Mouse (Mus musculus) hindbrain, postnatal 0 days (tissue): ENCODE measurements at regions not wholly inside any gene's neighbourhood (a gene's known extent, or its start where the extent isn't known, plus 50 kb on each side); places are given as distances from the start of the nearest gene placed in this dataset.

Source experiments
- ATAC-seq: fragments of 200-750 bp; cut with Nextera tagmentation; 2 replicates; pipeline ENCODE4 v1.8.0; 2017; ENCODE audit warnings: mild to moderate bottlenecking, moderate TSS enrichment, moderate library complexity
- DNase-seq: peaks from one replicate; pipeline ENCODE4 v3.0.0-alpha.2; 2015; ENCODE audit warnings: low spot score
- H3K27ac ChIP-seq: fragments of 300-500 bp; sonication (generic); 2 replicates; pipeline ENCODE4 v1.5.1; 2014; ENCODE audit warnings: mild to moderate bottlenecking
- H3K27me3 ChIP-seq: fragments of 300-500 bp; sonication (generic); 2 replicates; pipeline ENCODE4 v1.6.1; 2014; ENCODE audit warnings: low read length, mixed read lengths; ENCODE audit not compliant: insufficient read depth
- H3K36me3 ChIP-seq: fragments of 300-500 bp; sonication (generic); 2 replicates; pipeline ENCODE4 v1.6.1; 2014; ENCODE audit warnings: low read length, mixed read lengths; ENCODE audit not compliant: insufficient read depth
- H3K4me1 ChIP-seq: fragments of 300-500 bp; sonication (generic); 2 replicates; pipeline ENCODE4 v1.6.1; 2014; ENCODE audit warnings: antibody characterized with exemption, low read length, mixed read lengths; ENCODE audit not compliant: insufficient read depth
- H3K4me2 ChIP-seq: fragments of 300-500 bp; sonication (generic); 2 replicates; pipeline ENCODE4 v1.6.1; 2014; ENCODE audit warnings: low read depth, mild to moderate bottlenecking, low read length, moderate library complexity, mixed read lengths
- H3K4me3 ChIP-seq: fragments of 300-500 bp; sonication (generic); 2 replicates; pipeline ENCODE4 v1.5.1; 2014; ENCODE audit warnings: low read length
- H3K9ac ChIP-seq: fragments of 300-500 bp; sonication (generic); replicated peaks from 2 replicates; pipeline ENCODE4 v1.6.1; 2014; ENCODE audit warnings: mild to moderate bottlenecking, low read length, moderate library complexity, mixed read lengths
- H3K9me3 ChIP-seq: fragments of 300-500 bp; sonication (generic); 2 replicates; pipeline ENCODE4 v1.6.1; 2016; ENCODE audit warnings: low read length, mixed read lengths
- CTCF ChIP-seq: IDR thresholded peaks from 2 replicates; pipeline ENCODE4 v1.5.1; 2016; ENCODE audit warnings: antibody characterized with exemption, control low read depth, low read depth
- WGBS: fragments of 180-500 bp; shearing (Covaris S2); extraction: QIAGEN DNeasy Blood & Tissue Kit; methylation state at CpG from one replicate; pipeline ENCODE4 v1.1.7; 2014; 5-methylcytosine and 5-hydroxymethylcytosine counted together

DNA sequence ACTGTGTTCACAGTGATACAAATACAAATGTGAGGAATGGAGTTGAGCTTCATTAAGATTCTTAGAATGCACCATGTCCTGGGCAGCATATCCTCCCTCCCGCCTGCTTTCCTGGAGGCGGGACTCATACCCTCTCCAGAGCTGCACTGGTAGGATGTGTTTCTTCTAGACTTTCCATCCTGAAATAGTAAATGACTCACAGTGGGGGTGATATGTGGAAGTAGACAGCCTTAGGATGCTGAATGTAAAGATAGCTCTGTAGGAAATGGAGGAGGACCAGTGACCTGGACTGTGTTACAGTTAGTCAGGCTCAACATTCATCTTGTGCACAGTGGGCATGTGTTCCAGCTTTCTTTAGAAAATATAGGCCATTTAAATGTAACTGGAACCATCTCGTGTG, 696.1 kb upstream of the Kdm8 start:
- Histone ChIP-seq H3K9ac (no peak overlapping the region), H3K4me3 (no peak overlapping the region), H3K4me2 (no peak overlapping the region), H3K27me3 (no peaks in the 10 kb centered on the region), H3K9me3 (no peaks in the 10 kb centered on the region), H3K27ac (no peak overlapping the region), H3K4me1 (no peaks in the 10 kb centered on the region), H3K36me3 (no peaks in the 10 kb centered on the region)
- TF ChIP-seq CTCF = no peak
- ATAC-seq (no peak), DNase-seq (no peak)
- WGBS = 81% methylated on average over 3 of the region's 3 CpGs

DNA sequence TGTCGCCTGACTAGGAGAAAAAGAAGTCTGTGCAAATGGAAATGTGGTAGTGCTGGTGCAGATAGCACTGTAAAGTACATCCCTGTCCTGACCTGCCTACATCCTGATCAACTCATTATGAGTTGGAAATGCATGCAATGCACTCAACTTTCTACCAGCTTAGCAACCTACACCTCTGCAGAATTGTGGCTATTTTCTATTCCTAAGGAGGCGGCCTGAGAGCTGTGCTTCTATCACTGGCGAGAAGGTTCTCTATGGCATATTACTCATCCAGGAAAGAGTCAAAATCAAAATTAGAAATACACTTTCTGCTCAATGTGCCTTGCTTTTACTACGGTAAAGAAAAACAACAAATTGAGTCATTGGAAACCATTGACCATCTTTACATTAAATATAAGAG, 685.4 kb upstream of the Kdm8 start:
- TF ChIP-seq CTCF = no peak
- Histone ChIP-seq H3K9me3 (no peaks in the 10 kb centered on the region), H3K27ac (no peak overlapping the region), H3K27me3 (no peaks in the 10 kb centered on the region), H3K9ac (no peak overlapping the region), H3K4me3 (no peak overlapping the region), H3K4me1 (no peaks in the 10 kb centered on the region), H3K36me3 (no peaks in the 10 kb centered on the region), H3K4me2 (no peak overlapping the region)
- no peak for ATAC-seq
- DNase-seq = no peak
- 95% methylated on average over 4 of the region's 4 CpGs for WGBS

DNA sequence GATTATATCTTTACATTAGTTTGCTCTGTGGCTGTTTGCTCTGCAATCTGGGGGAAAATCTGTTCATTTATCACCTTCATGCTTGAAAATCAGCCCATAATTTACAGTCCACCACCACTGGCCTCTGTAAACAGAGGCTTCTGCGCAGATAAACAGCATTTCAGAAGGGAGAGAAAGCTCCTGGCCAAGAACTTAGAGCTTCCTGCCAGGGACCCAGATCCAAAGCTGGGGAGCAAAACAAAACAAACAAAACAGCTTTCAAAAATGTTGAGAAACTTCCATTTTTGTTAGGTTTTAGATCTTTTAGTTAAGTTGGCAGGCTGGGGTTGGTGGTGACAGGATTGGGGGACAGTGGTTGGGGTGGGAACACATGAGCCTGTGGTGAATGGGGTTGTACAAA, 666.7 kb upstream of the Kdm8 start:
- Histone ChIP-seq H3K4me3 (no peak overlapping the region), H3K4me2 (no peak overlapping the region), H3K27me3 (no peaks in the 10 kb centered on the region), H3K9ac (no peak overlapping the region), H3K36me3 (no peaks in the 10 kb centered on the region), H3K27ac (no peak overlapping the region), H3K4me1 (no peaks in the 10 kb centered on the region), H3K9me3 (no peaks in the 10 kb centered on the region)
- DNase-seq (no peak), ATAC-seq (no peak)
- TF ChIP-seq CTCF = no peak
- WGBS = 62% methylated on average over 1 of the region's 1 CpGs

DNA sequence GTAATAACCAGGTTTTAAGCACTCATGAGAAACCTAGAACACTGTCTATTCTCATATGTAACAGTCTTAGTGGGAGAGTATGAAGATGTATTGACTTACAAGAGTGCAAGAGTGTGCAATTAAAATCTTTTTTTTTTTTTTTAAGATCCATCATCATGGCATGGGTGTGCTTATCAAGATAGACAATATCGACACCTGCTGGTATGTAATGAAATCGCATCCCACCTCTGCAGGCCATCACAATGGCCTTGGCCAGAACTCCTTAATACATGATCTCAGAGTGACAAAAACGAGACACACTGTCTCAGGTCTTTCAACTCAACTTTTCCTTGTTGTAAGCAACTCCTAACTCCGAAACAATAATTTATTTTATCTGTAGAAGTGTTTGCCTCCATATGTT, 661.7 kb upstream of the Kdm8 start:
- no peak overlapping the region for H3K27ac ChIP-seq
- peak; percentile 78 for TF ChIP-seq CTCF
- no peak overlapping the region for H3K9ac ChIP-seq
- DNase-seq (peak; percentile 73), ATAC-seq (no peak)
- H3K36me3 ChIP-seq = no peaks in the 10 kb centered on the region
- no peaks in the 10 kb centered on the region for H3K9me3 ChIP-seq
- H3K4me3 ChIP-seq = no peak overlapping the region
- no peaks in the 10 kb centered on the region for H3K4me1 ChIP-seq
- no peak overlapping the region for H3K4me2 ChIP-seq
- WGBS = 48% methylated on average over 4 of the region's 4 CpGs
- H3K27me3 ChIP-seq = no peaks in the 10 kb centered on the region

- DNase-seq = no peak
- no peak overlapping the region for H3K27ac ChIP-seq
- no peak overlapping the region for H3K4me2 ChIP-seq
- no peaks in the 10 kb centered on the region for H3K27me3 ChIP-seq
- no peaks in the 10 kb centered on the region for H3K36me3 ChIP-seq
- no peaks in the 10 kb centered on the region for H3K9me3 ChIP-seq
- WGBS = 83% methylated on average over 2 of the region's 2 CpGs
- H3K4me3 ChIP-seq = no peak overlapping the region
- no peaks in the 10 kb centered on the region for H3K4me1 ChIP-seq
- no peak overlapping the region for H3K9ac ChIP-seq
- no peak for ATAC-seq
- TF ChIP-seq CTCF = peak; percentile 37
These were observed 659.5 kb upstream of the Kdm8 start for GRCm38 (mm10) chr7:124784995-124785394.

DNA sequence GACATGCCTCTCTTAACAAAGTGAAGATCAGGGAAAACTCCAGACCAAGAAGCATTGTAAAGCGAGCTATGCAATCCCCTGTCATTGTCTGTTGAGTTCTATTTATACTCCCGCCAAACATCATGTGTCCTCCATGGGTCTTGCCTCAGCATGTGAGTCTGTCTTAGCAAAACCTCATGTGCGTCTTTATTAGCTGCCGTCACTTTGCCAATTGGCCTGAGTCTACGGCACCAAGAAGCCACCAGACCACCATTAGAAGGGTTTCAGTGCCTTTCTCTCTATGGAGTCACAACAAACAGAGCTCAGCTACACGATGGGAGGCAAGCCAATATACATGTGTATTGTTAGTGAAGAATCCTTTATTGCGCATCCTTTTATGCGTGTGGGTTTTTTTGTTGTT, 658.6 kb upstream of the Kdm8 start:
- ATAC-seq = no peak
- Histone ChIP-seq H3K27ac (no peak overlapping the region), H3K9me3 (no peaks in the 10 kb centered on the region), H3K36me3 (no peaks in the 10 kb centered on the region), H3K9ac (no peak overlapping the region), H3K4me1 (no peaks in the 10 kb centered on the region), H3K27me3 (no peaks in the 10 kb centered on the region), H3K4me3 (no peak overlapping the region), H3K4me2 (no peak overlapping the region)
- WGBS = 80% methylated on average over 8 of the region's 8 CpGs
- TF ChIP-seq CTCF = no peak
- DNase-seq = no peak

GRCm38 (mm10) chr7:124788781-124789180, 655.7 kb upstream of the Kdm8 start:
- TF ChIP-seq CTCF = no peak
- Histone ChIP-seq H3K4me1 (no peaks in the 10 kb centered on the region), H3K9me3 (no peaks in the 10 kb centered on the region), H3K27me3 (no peaks in the 10 kb centered on the region), H3K4me2 (no peak overlapping the region), H3K36me3 (no peaks in the 10 kb centered on the region), H3K4me3 (no peak overlapping the region), H3K27ac (no peak overlapping the region), H3K9ac (no peak overlapping the region)
- no peak for ATAC-seq
- WGBS = 67% methylated on average over 3 of the region's 3 CpGs
- DNase-seq = peak; percentile 15
